Mouse (Mus musculus): Measurements from ENCODE around the gene Foxd4. TPM values are rescaled to one million over a fixed set of nuclear protein-coding genes. Genes with fewer than 3 reads are reported as not detected.

The Foxd4 gene
- polyA plus RNA-seq (2015; fragmentation: Nextera tagmentation; extraction: Ambion mirVana), result not detected in 2 replicates

GRCm38 (mm10) chr19:24900581-24901220 is at the start of gene Foxd4:
TSS of gene Foxd4 (minus strand) at chr19:24901197.
- Histone ChIP-seq H3K4me1 (ENCODE audit: insufficient read depth, low read length) (peaks cover 25% of the 10 kb centered on the region), H3K9ac (replicated peaks; ENCODE audit: low read length) (no peak within 1 kb of the TSS), H3K27me3 (ENCODE audit: insufficient read depth, low read length) (peaks cover 80% of the 10 kb centered on the region), H3K36me3 (ENCODE audit: insufficient read depth, low read length) (no peaks in the 10 kb centered on the region), H3K4me3 (ENCODE audit: low read length) (peak within 1 kb of the TSS; percentile 44), H3K9me3 (ENCODE audit: low read length) (no peaks in the 10 kb centered on the region), H3K27ac (ENCODE audit: low read length) (no peak within 1 kb of the TSS), H3K4me2 (replicated peaks; ENCODE audit: low read depth, low read length) (peak within 1 kb of the TSS; percentile 66)
- 0 out of 2 replicates have a peak, but pooled peaks have one; percentile 23 for ATAC-seq (ENCODE audit: low FRiP score, low TSS enrichment)
- WGBS, result under 1% methylated on average over 27 of the region's 27 CpGs

- ATAC-seq (ENCODE audit: low FRiP score, low TSS enrichment), result no peak
- Histone ChIP-seq H3K4me2 (replicated peaks; ENCODE audit: low read depth, low read length) (no peak overlapping the region), H3K36me3 (ENCODE audit: insufficient read depth, low read length) (no peaks in the 10 kb centered on the region), H3K9ac (replicated peaks; ENCODE audit: low read length) (no peak overlapping the region), H3K27me3 (ENCODE audit: insufficient read depth, low read length) (no peaks in the 10 kb centered on the region), H3K4me1 (ENCODE audit: insufficient read depth, low read length) (no peaks in the 10 kb centered on the region), H3K9me3 (ENCODE audit: low read length) (no peaks in the 10 kb centered on the region), H3K4me3 (ENCODE audit: low read length) (no peak overlapping the region), H3K27ac (ENCODE audit: low read length) (no peak overlapping the region)
Observed at GRCm38 (mm10) chr19:24945521-24946262, 44.7 kb upstream of the Foxd4 start.

- 100% methylated on average over 1 of the region's 1 CpGs for WGBS
- no peaks in the 10 kb centered on the region for H3K9me3 ChIP-seq (ENCODE audit: low read length)
- H3K36me3 ChIP-seq (ENCODE audit: insufficient read depth, low read length), result no peaks in the 10 kb centered on the region
- H3K27ac ChIP-seq (ENCODE audit: low read length), result no peak overlapping the region
- ATAC-seq (ENCODE audit: low FRiP score, low TSS enrichment), result no peak
- H3K9ac ChIP-seq (replicated peaks; ENCODE audit: low read length), result no peak overlapping the region
- no peak overlapping the region for H3K4me3 ChIP-seq (ENCODE audit: low read length)
- H3K4me2 ChIP-seq (replicated peaks; ENCODE audit: low read depth, low read length), result no peak overlapping the region
- no peaks in the 10 kb centered on the region for H3K4me1 ChIP-seq (ENCODE audit: insufficient read depth, low read length)
- H3K27me3 ChIP-seq (ENCODE audit: insufficient read depth, low read length), result no peaks in the 10 kb centered on the region
Observed at GRCm38 (mm10) chr19:24937084-24937483, 36.1 kb upstream of the Foxd4 start.

- H3K9ac ChIP-seq (replicated peaks; ENCODE audit: low read length), result no peak overlapping the region
- no peak overlapping the region for H3K4me2 ChIP-seq (replicated peaks; ENCODE audit: low read depth, low read length)
- H3K36me3 ChIP-seq (ENCODE audit: insufficient read depth, low read length), result no peaks in the 10 kb centered on the region
- no peaks in the 10 kb centered on the region for H3K9me3 ChIP-seq (ENCODE audit: low read length)
- H3K27ac ChIP-seq (ENCODE audit: low read length), result no peak overlapping the region
- H3K27me3 ChIP-seq (ENCODE audit: insufficient read depth, low read length), result no peaks in the 10 kb centered on the region
- no peaks in the 10 kb centered on the region for H3K4me1 ChIP-seq (ENCODE audit: insufficient read depth, low read length)
- WGBS, result 65% methylated on average over 1 of the region's 1 CpGs
- no peak overlapping the region for H3K4me3 ChIP-seq (ENCODE audit: low read length)
- ATAC-seq (ENCODE audit: low FRiP score, low TSS enrichment), result no peak
Observed at GRCm38 (mm10) chr19:24929041-24929440, 28.0 kb upstream of the Foxd4 start.

DNA sequence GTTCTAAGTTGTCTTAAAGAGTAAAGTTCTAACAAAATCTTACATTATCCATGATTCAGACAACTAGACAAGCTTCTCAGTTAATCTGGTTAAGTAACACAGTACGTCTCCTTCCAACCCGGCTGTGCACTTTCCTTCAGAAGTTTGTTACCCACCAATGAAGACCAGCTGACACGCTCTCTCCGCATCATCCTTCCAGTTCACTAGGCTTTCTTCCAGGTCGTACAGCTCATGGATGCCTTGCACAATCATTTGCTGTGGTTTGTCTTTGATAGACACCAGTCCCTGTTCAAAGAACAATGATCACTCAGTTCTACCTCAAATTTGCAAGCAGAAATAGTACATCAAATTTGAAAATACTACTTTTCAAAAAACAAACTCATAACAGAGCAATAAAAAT is 19.9 kb upstream of the Foxd4 start:
- ATAC-seq (ENCODE audit: low FRiP score, low TSS enrichment), result no peak
- Histone ChIP-seq H3K27me3 (ENCODE audit: insufficient read depth, low read length) (no peaks in the 10 kb centered on the region), H3K4me2 (replicated peaks; ENCODE audit: low read depth, low read length) (no peak overlapping the region), H3K4me3 (ENCODE audit: low read length) (no peak overlapping the region), H3K27ac (ENCODE audit: low read length) (no peak overlapping the region), H3K36me3 (ENCODE audit: insufficient read depth, low read length) (peaks cover 12% of the 10 kb centered on the region), H3K9ac (replicated peaks; ENCODE audit: low read length) (no peak overlapping the region), H3K9me3 (ENCODE audit: low read length) (no peaks in the 10 kb centered on the region), H3K4me1 (ENCODE audit: insufficient read depth, low read length) (no peaks in the 10 kb centered on the region)
- 92% methylated on average over 5 of the region's 5 CpGs for WGBS

GRCm38 (mm10) chr19:24908385-24909155 is 7.6 kb upstream of the Foxd4 start:
- Histone ChIP-seq H3K9me3 (ENCODE audit: low read length) (no peaks in the 10 kb centered on the region; the same call in 1 of the 2 replicates), H3K4me2 (replicated peaks; ENCODE audit: low read depth, low read length) (no peak overlapping the region)

GRCm38 (mm10) chr19:24907655-24908054 is 6.7 kb upstream of the Foxd4 start:
- ATAC-seq (ENCODE audit: low FRiP score, low TSS enrichment), result no peak
- 91% methylated on average over 5 of the region's 6 CpGs for WGBS
- Histone ChIP-seq H3K4me2 (replicated peaks; ENCODE audit: low read depth, low read length) (no peak overlapping the region), H3K4me3 (ENCODE audit: low read length) (no peak overlapping the region), H3K9ac (replicated peaks; ENCODE audit: low read length) (no peak overlapping the region), H3K27me3 (ENCODE audit: insufficient read depth, low read length) (peaks cover 18% of the 10 kb centered on the region), H3K4me1 (ENCODE audit: insufficient read depth, low read length) (no peaks in the 10 kb centered on the region), H3K36me3 (ENCODE audit: insufficient read depth, low read length) (no peaks in the 10 kb centered on the region), H3K27ac (ENCODE audit: low read length) (no peak overlapping the region), H3K9me3 (ENCODE audit: low read length) (no peaks in the 10 kb centered on the region; the same call in 1 of the 2 replicates)

More at GRCm38 (mm10) chr19:24908385-24909155, 7.6 kb upstream of the Foxd4 start:
- H3K27ac ChIP-seq (ENCODE audit: low read length), result no peak overlapping the region
- peaks cover 9% of the 10 kb centered on the region for H3K27me3 ChIP-seq (ENCODE audit: insufficient read depth, low read length)
- H3K4me3 ChIP-seq (ENCODE audit: low read length), result no peak overlapping the region
- no peak overlapping the region for H3K9ac ChIP-seq (replicated peaks; ENCODE audit: low read length)
- H3K36me3 ChIP-seq (ENCODE audit: insufficient read depth, low read length), result no peaks in the 10 kb centered on the region
- ATAC-seq (ENCODE audit: low FRiP score, low TSS enrichment), result no peak
- no peaks in the 10 kb centered on the region for H3K4me1 ChIP-seq (ENCODE audit: insufficient read depth, low read length)
- 90% methylated on average over 3 of the region's 3 CpGs for WGBS

- no peak for ATAC-seq (ENCODE audit: low FRiP score, low TSS enrichment)
- H3K27ac ChIP-seq (ENCODE audit: low read length), result no peak overlapping the region
- H3K9ac ChIP-seq (replicated peaks; ENCODE audit: low read length), result no peak overlapping the region
- no peak overlapping the region for H3K4me2 ChIP-seq (replicated peaks; ENCODE audit: low read depth, low read length)
- H3K4me3 ChIP-seq (ENCODE audit: low read length), result no peak overlapping the region
- 54% methylated on average over 2 of the region's 2 CpGs for WGBS
- H3K27me3 ChIP-seq (ENCODE audit: insufficient read depth, low read length), result peaks cover 62% of the 10 kb centered on the region
- H3K36me3 ChIP-seq (ENCODE audit: insufficient read depth, low read length), result no peaks in the 10 kb centered on the region
- no peaks in the 10 kb centered on the region; the same call in 1 of the 2 replicates for H3K9me3 ChIP-seq (ENCODE audit: low read length)
- peaks cover 15% of the 10 kb centered on the region for H3K4me1 ChIP-seq (ENCODE audit: insufficient read depth, low read length)
Observed at GRCm38 (mm10) chr19:24902821-24903220, 1.8 kb upstream of the Foxd4 start.

GRCm38 (mm10) chr19:24902256-24902655 is 1.3 kb upstream of the Foxd4 start:
- no peaks in the 10 kb centered on the region for H3K9me3 ChIP-seq (ENCODE audit: low read length)
- H3K9ac ChIP-seq (replicated peaks; ENCODE audit: low read length), result no peak overlapping the region
- no peak overlapping the region for H3K27ac ChIP-seq (ENCODE audit: low read length)
- H3K27me3 ChIP-seq (ENCODE audit: insufficient read depth, low read length), result peaks cover 67% of the 10 kb centered on the region
- no peaks in the 10 kb centered on the region for H3K36me3 ChIP-seq (ENCODE audit: insufficient read depth, low read length)
- no peak overlapping the region for H3K4me3 ChIP-seq (ENCODE audit: low read length)
- ATAC-seq (ENCODE audit: low FRiP score, low TSS enrichment), result no peak
- H3K4me1 ChIP-seq (ENCODE audit: insufficient read depth, low read length), result peaks cover 20% of the 10 kb centered on the region
- no peak overlapping the region for H3K4me2 ChIP-seq (replicated peaks; ENCODE audit: low read depth, low read length)
- WGBS, result 8% methylated on average over 2 of the region's 2 CpGs
